Mouse (Mus musculus): ENCODE data around the gene Znhit6.

DNA sequence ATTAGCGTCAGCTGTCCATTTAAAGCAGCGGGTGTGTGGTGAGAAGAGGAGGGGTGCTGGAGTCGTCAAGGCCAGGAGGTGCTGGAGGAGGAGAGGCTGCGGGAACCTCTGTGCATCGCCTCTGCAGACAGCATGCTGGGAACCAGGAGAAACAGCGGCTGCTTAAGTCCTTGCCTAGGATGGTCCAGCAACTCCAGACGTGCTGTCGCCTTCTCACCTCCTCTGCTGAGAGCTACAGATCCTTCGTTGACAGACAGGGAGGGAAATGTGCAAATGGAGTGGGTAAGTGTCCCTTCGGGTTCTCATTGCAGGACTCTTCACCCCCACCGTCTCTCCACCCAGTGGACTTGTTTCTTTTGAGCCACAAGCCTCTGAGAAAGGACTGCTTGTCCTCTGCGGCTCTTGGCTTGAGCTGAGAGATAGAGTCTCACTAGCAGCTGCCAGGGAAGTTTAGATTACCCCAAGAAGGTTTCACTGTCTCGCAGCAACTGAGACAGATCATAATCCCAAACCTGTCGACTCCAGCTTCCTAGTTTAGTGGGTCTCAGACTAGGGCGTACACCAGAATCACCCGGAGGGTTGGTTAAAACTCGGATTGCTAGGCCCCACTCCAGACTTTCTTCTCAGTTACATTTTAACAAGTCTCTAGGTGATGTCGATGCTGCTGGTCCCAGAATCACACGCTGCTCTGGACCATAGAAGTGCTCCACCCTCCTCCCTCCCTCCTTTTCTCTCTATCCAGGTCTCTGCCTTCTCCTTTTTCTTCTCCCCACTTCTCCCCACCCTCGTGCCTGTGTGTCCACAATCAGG, 76.5 kb downstream of the Znhit6 start:
- TF ChIP-seq POLR2AphosphoS5 (IDR thresholded peaks at IDR 0.05; ENCODE audit: insufficient replicate concordance, low read depth, low read length): no peak
- TF ChIP-seq GATA1 (IDR thresholded peaks at IDR 0.05; ENCODE audit: borderline replicate concordance, low read length): no peak
- no peak for TF ChIP-seq CTCF (IDR thresholded peaks at IDR 0.05; ENCODE audit: low read depth, low read length)
- TF ChIP-seq TAL1 (conservative IDR thresholded peaks at IDR 0.05; ENCODE audit: low read depth, low read length): no peak
